Mouse (Mus musculus) embryo, embryonic 9.5 days (tissue): Measurements from ENCODE around the gene Socs7.

ENCODE experiments used
- DNase-seq: peaks from one replicate; pipeline ENCODE4 v3.0.0-alpha.2; 2017; ENCODE audit errors: extremely low spot score

The Socs7 gene

DNA sequence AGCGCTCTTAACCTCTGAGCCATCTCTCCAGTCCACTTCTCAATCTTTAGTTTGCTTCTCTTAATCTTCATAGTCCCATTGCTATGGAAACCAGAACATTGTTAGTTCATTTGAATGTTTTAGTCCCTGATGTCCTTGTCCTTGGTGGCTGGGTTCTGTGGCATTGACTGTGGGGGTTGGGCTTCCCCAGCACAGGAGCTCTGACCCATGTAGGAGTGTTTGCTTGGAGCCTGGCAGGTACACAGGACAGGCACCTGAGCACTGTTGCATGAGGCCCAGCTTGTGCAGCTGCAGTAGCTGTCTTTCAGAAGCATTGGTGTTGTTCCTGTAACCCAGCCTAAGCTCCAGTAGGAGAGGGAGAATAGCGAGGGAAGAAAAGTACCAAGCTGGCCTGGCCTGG, 25.5 kb downstream of the Socs7 start:
- DNase-seq = no peak

DNA sequence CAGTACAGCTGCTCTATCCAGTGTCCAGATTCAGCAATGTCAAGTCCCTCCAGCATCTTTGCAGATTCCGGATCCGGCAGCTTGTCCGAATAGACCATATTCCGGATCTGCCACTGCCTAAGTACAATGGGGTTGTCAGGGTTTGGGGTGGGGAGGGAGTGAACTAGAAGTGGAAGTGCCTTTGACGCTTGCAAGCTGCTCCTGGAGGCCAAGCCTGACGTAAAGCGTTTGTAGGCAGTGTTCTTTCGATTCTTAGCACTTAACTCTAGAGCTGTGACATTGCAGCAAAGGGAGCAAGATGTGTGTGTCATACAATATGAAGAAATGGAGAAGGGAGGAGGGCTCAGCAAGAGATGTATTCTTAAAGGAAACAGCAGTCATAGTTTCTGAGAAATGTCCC, 26.8 kb downstream of the Socs7 start:
- no peak for DNase-seq

DNA sequence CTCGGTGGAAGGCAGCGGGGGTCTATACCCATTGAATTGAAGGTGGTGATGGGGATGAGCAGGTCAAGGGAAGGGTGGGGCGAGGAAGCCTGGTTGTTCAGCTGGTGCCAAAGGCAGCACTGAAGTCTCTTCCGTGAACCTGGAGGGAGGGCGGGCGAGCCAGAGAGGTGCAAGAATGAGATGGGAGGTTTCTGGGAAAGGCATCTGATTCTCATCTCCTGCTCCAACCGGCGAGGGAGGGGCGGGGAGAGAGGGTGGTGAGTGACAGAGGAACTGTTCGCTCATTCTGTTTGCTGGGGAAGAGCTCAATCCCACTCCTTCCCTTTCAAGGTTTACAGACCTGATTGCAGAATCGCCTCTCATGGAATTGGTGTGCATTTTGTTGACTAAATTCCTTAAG, 31.3 kb downstream of the Socs7 start:
- no peak for DNase-seq

DNA sequence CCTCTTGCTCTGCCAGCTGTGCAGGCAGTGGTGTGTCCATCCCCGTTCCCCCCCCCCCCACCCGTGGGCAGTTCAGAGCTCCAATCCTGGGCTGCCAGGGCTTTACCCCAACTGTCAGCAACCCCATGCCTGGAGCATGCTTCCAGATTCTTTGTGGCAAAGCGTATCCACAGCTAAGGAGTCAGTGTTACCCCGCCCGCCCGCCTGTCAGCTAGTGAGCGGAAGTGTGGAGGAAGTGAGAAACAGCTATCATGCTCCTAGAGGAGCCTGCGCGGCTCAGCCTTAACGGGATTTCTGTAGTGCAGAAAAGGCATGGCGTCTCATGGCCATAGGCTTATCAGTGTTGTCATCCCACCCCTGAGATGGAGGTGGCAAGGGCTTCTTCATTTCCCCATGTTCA, 31.8 kb downstream of the Socs7 start:
- no peak for DNase-seq

DNA sequence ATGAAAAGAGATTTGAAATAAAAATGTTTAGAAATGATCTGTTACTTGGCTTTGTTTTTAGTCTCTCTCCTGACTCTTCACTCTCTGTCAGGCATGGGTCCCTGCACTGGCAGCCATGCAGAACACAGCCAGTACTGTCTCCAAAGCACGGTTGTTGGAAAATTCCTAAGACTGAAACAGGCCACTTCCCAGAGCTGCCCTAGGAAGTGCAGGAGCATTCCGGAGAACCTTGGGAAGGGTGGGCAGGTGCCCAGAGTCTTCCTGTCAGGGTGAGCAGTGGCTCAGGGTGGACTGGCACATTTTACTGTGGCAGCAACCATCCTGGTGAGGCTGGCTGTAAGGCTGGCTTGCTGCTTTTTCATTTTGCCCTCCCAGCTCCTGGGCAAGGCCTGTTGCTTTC, 36.2 kb downstream of the Socs7 start:
- DNase-seq = no peak

DNA sequence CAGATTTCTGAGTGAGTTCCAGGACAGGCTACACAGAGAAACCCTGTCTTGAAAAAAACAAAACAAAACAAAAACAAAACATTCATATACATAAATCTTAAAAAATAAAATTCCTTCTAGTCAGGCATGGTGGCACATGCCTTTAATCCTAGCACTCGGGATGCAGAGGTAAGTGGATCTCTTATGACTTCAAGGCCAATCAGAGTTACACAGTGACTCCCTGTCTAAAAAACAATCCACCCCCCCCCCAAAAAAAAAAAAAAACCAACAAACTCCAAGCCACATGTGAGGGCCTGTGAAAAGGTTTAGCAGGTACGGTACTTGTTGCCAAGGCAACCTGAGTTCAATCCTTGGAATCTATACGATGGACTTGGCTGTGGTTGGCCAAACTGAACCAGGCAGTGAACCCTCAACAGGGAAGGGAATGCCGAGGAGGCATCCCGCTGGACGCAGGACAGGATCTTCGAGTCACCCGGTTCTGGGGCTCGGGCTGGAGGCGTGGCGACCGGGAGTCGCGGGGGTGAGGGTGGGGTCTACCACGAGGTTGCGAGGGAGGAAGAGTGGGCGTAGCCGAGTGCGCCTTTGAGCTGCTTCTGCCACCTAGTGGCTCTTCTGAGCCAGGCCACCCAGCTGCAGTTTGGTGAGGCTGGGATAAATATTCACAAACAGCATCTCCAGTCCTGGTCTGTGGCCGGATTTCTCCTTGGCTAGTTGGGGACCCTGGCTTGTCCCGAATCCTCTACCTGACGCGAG, 37.8 kb downstream of the Socs7 start:
- DNase-seq = peak; percentile 86

DNA sequence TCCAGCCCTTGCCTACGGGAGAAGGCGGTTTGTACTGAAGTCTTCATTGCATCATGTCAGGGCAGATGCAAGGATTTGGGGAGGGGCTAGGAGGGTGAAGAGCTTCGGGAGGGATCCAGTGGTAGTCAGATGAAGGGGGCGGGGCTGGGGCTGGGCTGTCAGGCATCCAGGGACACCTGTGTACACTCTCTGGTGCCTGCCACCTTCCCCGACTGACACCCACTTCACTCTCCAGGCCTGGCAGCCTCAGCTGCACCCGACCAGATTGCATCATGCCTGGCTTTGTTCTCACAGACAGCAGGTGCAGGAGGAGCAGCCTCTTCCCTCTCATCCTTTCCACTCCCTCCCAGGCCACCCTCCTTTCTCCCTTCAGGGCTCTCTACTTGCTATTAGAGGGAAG, 38.7 kb downstream of the Socs7 start:
- no peak for DNase-seq

DNA sequence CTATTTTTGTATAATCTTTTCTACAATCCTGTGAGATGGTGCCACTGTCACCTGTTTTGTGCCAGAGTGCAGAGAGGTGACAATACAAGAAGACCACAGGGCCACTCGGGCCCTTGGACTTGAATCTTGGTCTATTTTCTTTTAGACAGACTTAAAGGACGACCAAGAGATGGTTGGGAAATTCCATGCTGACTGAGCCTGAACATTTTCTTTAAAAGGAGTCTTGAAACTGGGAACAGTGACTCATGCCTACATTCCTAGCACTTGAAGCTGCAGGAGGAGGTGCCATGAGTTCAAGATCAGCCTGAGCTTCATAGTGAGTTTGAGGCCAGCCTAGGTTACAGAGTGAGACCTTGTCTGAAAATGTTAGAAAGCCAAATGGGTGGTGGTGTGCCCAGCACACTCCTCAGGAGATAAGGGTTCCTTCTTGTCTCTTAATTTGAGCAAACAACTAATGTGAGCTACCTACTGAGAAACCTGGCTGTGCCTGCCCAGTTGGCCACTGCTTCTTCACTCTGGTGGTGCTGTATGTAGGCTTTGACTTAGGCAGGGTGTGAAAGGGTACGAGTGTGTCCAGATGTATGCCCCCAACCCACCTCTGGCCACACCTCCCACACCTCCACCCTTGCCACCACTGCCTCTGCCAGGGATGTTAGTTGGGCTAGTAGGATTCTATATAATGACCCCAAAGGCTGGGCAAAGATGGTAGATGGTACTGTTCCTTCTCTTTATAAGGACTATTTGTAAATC, 39.5 kb downstream of the Socs7 start:
- no peak for DNase-seq

DNA sequence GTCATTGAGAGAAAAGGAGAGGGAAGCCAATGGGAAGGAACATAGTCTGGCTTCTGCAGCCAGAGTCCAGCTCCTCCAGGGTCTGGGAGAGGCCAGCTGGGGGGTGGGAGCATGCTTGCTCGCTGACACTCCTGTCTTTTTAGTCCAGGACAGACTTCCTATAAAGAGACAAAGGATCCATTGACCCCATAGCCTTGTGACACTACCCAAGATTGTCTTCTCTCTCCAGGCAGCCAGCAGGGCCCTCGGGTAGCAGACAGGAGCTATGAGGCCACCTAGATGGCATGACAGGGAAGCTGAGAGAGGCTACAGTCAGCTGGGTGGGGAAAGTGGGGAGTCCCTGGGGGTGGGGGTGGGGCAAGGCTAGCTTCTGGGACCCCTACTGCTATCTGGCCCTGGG, 40.4 kb downstream of the Socs7 start:
- DNase-seq = no peak

DNA sequence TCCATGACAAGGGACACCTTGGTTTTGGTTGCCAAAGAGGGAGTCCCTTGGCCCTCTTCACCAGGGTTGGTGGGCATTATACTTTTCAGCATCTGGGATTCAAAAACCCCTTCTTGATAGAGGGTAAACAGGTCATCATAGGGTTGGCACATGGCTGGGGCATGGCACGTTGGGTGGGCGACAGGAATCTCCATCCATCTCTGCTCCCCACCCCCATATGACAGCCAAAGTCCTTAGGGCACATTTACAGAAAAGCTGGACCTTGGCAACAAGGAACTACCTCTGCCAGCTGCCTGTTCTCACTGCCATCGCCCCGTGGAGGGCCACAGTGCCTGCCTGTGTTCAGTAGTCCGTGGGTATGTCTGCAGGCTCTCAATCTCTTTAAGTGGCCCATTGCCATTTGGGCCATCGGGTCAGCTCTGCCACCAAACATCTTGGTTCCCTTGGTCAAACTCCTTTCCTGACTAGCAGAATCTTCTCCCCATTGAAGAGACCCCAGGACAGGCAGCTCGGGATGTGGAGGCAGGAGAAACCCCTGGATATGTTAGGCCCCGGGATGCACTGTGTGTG, 41.3 kb downstream of the Socs7 start:
- DNase-seq = no peak

DNA sequence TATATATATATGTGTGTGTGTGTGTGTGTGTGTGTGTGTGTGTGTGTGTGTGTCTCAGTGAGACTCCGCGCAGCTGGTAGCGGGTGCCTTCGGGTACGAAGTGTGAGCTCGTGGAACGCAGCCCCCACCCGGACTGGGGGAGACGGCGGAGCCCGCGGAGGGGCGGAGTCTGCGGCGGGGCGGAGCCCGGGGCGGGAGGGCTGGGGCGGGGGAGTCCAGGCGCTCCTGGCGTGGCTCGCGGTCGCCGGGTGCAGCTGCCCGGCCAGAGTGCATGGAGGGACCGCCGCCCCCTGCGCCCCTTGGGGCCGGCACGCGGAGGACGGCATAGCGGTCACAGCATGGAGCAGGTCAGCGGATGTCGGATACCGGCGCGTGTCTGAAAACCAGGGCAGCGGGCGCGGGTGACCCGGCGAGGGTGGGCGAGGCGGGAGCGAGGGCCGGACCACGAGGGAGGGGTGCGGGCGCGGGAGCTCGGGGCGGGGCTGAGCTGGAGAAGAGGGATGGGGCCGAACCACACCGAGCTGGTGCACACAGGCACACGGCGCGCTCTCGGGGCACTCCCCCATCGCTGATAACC, 41.9 kb downstream of the Socs7 start:
- peak; percentile 60 for DNase-seq

DNA sequence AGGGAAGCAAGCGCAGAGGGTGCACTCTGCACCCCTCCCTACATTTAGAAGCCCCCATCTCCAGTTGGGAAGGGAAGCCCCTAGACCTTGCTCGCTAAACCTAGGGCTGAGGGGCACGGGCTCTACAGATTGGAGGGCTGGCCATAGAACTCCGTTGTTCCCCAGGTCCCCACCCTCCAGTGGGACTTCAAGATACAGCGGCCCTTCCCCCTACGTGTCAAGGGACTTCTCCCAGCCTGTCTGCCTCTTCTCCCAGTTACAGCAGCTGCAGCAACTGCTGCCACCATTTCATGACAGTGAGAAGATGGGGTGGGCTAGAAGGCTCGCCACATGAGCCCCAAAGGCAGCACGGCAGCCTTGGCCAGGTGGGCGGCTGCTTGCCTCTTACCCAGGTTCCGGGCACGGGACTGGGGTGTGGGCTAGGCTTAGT, 42.4 kb downstream of the Socs7 start:
- DNase-seq = no peak

DNA sequence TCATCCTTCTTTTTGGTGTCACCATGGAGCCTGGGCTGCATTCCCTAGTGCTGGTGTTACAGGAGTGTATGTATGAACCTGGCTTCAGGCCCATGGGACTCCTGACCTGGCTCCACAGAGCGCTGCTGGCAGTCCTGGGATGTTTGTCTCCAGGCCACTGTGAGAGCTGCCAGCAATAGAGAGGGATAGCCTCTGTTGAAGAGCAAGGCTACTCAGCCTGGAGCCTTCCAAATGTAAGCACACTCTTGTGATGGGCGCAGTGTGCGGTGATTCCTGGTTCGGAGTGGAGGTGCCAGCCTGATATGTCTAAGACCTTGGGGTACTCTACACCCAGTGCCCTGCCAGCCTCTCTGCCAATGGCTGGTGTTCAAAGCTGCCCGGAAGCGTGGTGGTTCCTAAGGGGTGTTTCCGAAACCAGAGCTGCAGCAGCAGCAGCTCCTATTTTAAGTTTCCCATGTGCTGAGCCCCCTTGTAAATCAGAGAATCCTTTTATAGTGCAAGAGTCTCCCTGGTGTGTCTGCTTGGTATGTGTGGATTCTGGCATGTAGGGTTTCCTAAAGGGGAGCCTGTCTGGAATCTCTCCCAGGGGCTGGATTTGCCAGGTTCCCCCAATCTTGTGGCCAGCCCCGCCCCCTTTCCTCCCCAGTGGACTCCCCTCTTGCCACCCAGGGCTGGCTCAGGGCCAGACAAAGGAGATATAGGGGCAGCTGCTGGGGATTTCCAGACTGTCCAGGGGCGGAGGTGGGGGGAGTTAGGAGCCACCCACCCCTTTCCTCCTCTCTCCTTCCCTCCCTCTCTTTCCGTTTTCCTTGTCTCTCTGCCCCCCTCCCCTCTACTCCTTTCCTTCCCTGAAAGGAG, 44.0 kb downstream of the Socs7 start:
- no peak for DNase-seq

DNA sequence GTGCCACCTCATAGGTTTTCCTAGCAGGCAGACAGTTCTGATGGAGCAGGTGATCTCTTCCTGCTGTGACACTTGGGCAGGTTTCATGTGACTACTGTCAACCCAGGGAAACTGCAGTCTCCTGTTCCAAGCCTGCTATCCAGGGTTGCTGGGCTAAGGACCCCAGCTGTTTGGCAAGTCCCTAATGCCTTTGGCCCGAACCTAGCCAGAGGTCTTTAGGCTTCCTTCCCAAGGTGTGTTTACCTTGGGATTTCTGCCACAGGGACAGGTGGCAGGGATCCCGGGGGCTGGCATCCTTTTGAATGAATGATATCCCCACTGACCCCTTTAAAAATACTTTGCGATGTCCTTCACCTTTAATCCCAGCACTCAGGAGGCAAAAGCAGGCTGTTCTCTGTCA, 45.1 kb downstream of the Socs7 start:
- no peak for DNase-seq

DNA sequence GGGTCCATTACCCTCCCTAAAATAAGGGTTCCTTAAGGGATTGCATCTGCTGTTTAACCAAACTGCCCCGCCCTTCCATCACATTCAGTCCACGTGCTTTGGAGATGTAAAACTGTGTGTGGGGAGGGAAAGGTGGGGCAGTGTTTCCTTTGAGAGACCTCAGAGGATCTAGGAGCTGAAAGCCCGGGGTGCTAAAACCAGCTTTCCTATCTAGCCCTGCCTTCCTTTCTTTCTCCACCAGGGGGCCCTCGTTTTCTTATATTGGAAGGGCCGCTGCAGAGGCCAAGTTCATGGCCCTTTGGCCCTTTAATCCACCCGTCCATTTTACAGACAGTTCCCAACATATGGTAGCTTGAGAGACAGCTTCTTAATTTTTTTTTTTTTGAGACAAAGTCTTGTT, 45.8 kb downstream of the Socs7 start:
- peak; percentile 79 for DNase-seq

DNA sequence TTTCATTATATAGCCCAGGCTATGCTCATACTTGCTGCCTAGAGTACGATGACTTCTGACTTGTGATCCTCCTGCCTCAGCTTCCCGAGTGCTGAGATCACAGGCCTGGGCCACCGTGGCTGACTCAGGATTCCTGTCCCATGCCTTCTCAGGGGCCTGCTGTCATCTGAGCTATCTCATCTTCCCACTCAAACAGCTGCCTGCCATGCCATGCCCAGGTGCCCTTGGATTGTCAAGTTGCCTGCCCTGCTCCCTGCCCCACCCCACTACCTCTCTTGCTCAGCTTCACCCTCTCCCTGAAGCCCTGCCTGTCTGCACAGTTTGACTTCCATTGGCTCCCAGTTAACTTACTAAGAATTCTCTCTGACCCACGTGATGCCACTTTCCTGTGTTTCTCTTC, 48.6 kb downstream of the Socs7 start:
- no peak for DNase-seq

DNA sequence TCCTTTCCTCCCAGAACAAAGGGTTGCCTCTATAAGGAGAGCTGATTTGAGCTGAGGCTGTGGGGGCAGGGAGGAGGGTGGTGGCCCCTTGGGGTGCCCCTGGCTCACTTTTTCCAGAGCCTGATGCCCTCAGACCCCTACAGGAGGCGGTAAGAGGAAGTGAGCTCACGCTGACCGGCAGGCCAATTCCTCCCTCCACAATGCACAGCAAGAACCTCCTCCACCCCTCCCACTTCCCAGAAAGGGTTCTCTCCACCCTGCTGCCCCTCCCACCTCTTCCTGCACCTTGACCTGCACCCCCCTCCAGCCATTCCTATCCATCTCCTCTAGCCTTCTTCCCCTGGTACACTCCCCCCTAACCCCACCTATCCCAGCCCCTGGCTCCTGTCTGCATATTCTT, 49.8 kb downstream of the Socs7 start:
- DNase-seq = no peak

DNA sequence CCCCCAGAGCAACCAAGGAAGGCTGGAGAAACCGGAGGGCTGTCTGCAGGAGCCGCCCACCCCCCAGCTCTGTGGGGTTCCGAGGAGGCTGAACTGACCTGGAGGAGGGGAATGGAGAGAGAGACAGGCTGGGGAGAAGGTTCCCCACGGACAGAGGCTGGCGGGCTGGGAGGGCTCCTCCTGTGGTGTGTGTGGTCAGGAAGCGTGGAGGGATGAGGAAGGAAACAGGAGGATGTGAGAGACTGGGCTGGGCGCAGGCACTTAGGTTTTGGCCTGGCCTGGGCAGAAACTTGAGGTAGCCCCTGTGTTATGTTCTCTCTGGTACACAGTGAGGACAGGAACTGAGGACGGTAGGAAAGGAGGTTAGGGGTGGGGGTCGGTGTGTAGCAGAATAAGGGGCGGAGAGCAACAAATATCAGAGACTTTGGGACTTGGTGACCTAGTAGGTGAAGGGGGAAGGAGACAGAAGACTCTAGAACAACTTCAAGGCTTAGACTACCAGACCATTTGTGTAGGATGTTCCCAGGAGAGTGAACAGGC, 50.5 kb downstream of the Socs7 start:
- DNase-seq = no peak

DNA sequence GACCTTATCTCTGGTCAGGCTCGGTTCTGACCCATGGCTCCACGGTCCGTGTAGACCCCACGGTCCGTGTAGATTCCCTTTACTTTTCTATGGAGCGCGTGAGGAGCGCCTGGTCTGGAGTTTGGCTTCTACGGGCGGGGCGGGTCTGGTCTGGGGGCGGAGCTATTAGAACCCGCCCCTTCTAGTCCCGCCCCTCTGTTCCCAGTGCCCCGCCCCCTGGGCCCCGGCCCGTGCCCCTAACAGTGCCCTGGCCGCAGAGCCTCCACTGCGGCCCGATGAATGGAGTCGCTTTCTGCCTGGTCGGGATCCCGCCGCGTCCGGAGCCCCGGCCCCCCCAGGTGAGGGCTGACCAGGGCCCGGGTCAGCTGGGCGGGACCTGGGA, 53.0 kb downstream of the Socs7 start, which contains the start of gene Arhgap23:
Gene Arhgap23 (plus strand): TSS at position 204 of the 382 bp plus-strand sequence.
- peak; percentile 88 for DNase-seq

DNA sequence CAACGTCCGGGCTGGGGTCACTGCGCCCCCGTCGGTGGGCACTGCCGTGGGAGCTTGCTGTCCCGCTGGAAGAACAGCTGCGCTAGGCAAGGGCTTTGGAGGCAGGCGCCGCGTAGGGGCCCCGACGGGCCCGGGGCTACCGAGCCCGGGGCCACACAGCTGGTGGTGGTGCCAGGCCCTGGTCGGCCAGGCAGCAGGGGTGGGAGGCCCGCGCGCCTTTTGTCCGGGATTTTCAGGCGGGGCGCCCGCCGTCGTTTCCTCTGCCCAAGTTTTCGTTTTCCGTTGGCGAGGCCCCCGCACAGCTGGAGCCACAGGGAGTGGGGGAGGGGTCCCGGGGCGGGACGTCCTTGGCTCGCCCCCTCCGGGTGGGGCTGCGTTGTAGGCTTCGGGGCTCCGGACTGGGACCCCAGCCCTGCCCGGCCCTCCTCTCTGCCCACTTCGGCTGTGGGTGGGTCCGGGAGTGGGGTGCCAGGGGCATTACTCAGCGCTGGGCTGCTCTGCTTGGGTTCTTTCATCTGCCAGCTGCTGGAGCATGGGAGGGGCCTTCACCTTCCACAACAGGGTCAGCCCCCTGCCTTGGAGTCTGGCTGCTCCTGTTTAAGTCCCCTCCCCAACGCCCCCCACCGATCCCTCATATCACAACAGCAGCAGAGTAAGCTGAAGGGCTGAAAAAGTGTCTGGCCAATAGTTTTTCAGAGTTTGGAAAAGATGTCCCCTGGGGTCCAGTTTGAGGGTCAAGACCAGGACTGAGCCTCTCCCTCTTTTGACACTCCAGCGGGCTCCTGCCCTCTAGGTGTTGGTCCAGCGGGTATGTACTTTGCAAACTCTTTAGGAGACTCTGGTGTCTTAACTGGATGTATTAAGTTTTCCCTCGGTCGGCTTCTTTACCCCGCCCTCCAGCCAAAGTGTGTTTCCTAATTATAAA, 53.6 kb downstream of the Socs7 start:
- peak; percentile 54 for DNase-seq
